Mouse (Mus musculus) layer of hippocampus, adult 6 months (tissue): ENCODE measurements around the gene Postn. TPM values are rescaled to one million over a fixed set of nuclear protein-coding genes. Genes with fewer than 3 reads are reported as not detected.

Experiments used
- long read RNA-seq, 2 experiments: library from polyadenylated mRNA; unstranded; transcript quantifications; one replicate each; pipeline ENCODE4 v2.0.0; 2019 to 2020
- polyA plus RNA-seq: library from polyadenylated mRNA; unstranded; fragments of <200 nt; fragmentation: Nextera tagmentation; gene quantifications from 2 replicates; pipeline ENCODE4 v1.2.3, GENCODE M21; 2021

Gene Postn
- 0.60 and 0.62 TPM in 2 replicates for polyA plus RNA-seq
- long read RNA-seq, experiment 1, result 0 reads
- long read RNA-seq, experiment 2, partial matches to known transcripts, result 1 of 2 reads
- long read RNA-seq, experiment 2, other reads (novel, unspliced or antisense), result 1 of 2 reads

GRCm38 (mm10) chr3:54360897-54361296, at the start of gene Postn:
Gene Postn, plus strand, starts transcription at chr3:54361109.

Other genes with a start within 250 kb of the Postn start
- gene Trpc4, start 205.1 kb upstream of the Postn start, polyA plus RNA-seq, result 15.0 and 16.4 TPM in 2 replicates